Mouse (Mus musculus) forebrain, embryonic 15.5 days (tissue): ENCODE data around the gene Tns3. TPM values are rescaled to one million over a fixed set of nuclear protein-coding genes. Genes with fewer than 3 reads are reported as not detected.
A peak's percentile ranks its signal among the peaks of the same experiment; 100 is the strongest.

Experiments used
- ATAC-seq: fragments of 200-750 bp; cut with Nextera tagmentation; replicated peaks from 2 replicates; pipeline ENCODE4 v1.8.0; 2017; ENCODE audit warnings: mild to moderate bottlenecking, moderate TSS enrichment, moderate library complexity
- H3K27ac ChIP-seq: fragments of 300-500 bp; sonication (generic); replicated peaks from 2 replicates; pipeline ENCODE4 v1.5.1; 2015; ENCODE audit warnings: mild to moderate bottlenecking, inconsistent platforms
- H3K27me3 ChIP-seq: fragments of 300-500 bp; sonication (generic); 2 replicates; pipeline ENCODE4 v1.6.1; 2015; ENCODE audit warnings: inconsistent platforms
- H3K36me3 ChIP-seq: fragments of 300-500 bp; sonication (generic); 2 replicates; pipeline ENCODE4 v1.6.1; 2015; ENCODE audit warnings: mild to moderate bottlenecking, inconsistent platforms
- H3K4me1 ChIP-seq: fragments of 300-500 bp; sonication (generic); 2 replicates; pipeline ENCODE4 v1.6.1; 2015; ENCODE audit warnings: inconsistent platforms
- H3K4me2 ChIP-seq: fragments of 300-500 bp; sonication (generic); replicated peaks from 2 replicates; pipeline ENCODE4 v1.6.1; 2015; ENCODE audit warnings: mild to moderate bottlenecking, inconsistent platforms
- H3K4me3 ChIP-seq: fragments of 300-500 bp; sonication (generic); 2 replicates; pipeline ENCODE4 v1.5.1; 2015; ENCODE audit warnings: mild to moderate bottlenecking, inconsistent platforms
- H3K9ac ChIP-seq: fragments of 300-500 bp; sonication (generic); replicated peaks from 2 replicates; pipeline ENCODE4 v1.6.1; 2015; ENCODE audit warnings: mild to moderate bottlenecking, inconsistent platforms
- H3K9me3 ChIP-seq: fragments of 300-500 bp; sonication (generic); 2 replicates; pipeline ENCODE4 v1.6.1; 2016; ENCODE audit warnings: inconsistent platforms
- WGBS: fragments of 180-500 bp; shearing (Covaris S2); methylation state at CpG from one replicate; pipeline ENCODE4 v1.1.7; 2015; ENCODE audit warnings: mixed read lengths; 5-methylcytosine and 5-hydroxymethylcytosine counted together
- polyA plus RNA-seq: library from polyadenylated mRNA; unstranded; fragments of >200 nt; fragmentation: Nextera tagmentation; extraction: Ambion mirVana; gene quantifications from 2 replicates; pipeline ENCODE4 v1.2.1, GENCODE M21; 2015

The Tns3 gene
- polyA plus RNA-seq, 1 experiment from 2014 or later, result 8.0 TPM

DNA sequence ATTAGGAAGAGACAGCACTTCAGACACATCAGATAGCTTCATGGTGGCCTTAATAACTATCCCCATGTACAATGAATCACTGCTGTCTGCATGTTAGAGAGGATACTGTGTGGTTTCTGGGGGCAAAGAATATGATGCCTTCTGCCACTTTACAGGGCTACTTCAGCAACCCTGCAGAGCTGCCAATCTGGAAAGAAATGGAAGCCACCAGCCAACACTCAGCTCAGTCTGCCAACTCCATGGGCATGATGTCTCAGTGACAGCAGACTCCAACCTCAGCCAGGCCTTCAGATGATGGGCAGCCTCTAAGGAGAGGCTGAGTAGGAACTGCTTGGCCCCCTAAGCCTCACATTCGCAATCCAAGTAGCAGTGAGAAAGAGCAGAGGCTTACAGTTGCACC, 61.7 kb downstream of the Tns3 start:
- H3K4me3 ChIP-seq, result no peak overlapping the region
- no peak overlapping the region for H3K4me2 ChIP-seq
- ATAC-seq, result no peak
- no peaks in the 10 kb centered on the region for H3K9me3 ChIP-seq
- no peaks in the 10 kb centered on the region for H3K4me1 ChIP-seq
- 85% methylated on average over 1 of the region's 1 CpGs for WGBS
- H3K27ac ChIP-seq, result no peak overlapping the region
- H3K27me3 ChIP-seq, result no peaks in the 10 kb centered on the region
- no peaks in the 10 kb centered on the region for H3K36me3 ChIP-seq
- H3K9ac ChIP-seq, result no peak overlapping the region

GRCm38 (mm10) chr11:8601411-8601821, 62.9 kb downstream of the Tns3 start:
- no peaks in the 10 kb centered on the region for H3K36me3 ChIP-seq
- no peak overlapping the region for H3K27ac ChIP-seq
- no peak for ATAC-seq
- H3K4me2 ChIP-seq, result no peak overlapping the region
- H3K9me3 ChIP-seq, result no peaks in the 10 kb centered on the region
- no peak overlapping the region for H3K4me3 ChIP-seq
- H3K9ac ChIP-seq, result no peak overlapping the region
- H3K4me1 ChIP-seq, result no peaks in the 10 kb centered on the region
- H3K27me3 ChIP-seq, result no peaks in the 10 kb centered on the region
- WGBS, result 48% methylated on average over 7 of the region's 7 CpGs

DNA sequence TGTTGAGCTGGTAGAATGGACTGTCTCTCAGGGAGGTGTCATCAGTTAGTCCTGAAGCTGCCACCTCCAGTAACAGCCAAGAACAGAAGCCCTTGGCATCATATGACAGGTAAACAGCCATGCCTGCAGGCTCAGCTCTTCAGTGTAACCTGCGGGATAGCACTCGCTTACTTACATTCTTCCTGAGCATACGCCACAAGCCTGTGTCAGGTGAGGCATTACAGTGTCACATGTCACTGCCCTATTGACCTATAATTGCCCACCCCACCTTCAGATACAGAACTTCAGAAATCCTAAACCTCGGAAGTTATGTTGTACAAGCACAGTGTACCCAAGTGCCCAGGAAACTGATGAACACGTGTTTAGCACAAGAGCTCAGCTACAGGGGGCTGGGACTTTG, 68.7 kb downstream of the Tns3 start:
- H3K9ac ChIP-seq, result no peak overlapping the region
- no peak for ATAC-seq
- H3K4me2 ChIP-seq, result no peak overlapping the region
- H3K9me3 ChIP-seq, result no peaks in the 10 kb centered on the region
- H3K4me1 ChIP-seq, result no peaks in the 10 kb centered on the region
- H3K27me3 ChIP-seq, result no peaks in the 10 kb centered on the region
- H3K27ac ChIP-seq, result no peak overlapping the region
- H3K36me3 ChIP-seq, result no peaks in the 10 kb centered on the region
- H3K4me3 ChIP-seq, result no peak overlapping the region
- 97% methylated on average over 5 of the region's 5 CpGs for WGBS

GRCm38 (mm10) chr11:8593172-8593571, 71.2 kb downstream of the Tns3 start:
- WGBS, result 92% methylated on average over 3 of the region's 3 CpGs
- H3K4me2 ChIP-seq, result no peak overlapping the region
- no peak overlapping the region for H3K27ac ChIP-seq
- H3K9me3 ChIP-seq, result no peaks in the 10 kb centered on the region
- no peak overlapping the region for H3K4me3 ChIP-seq
- H3K9ac ChIP-seq, result no peak overlapping the region
- ATAC-seq, result no peak
- H3K36me3 ChIP-seq, result no peaks in the 10 kb centered on the region
- H3K27me3 ChIP-seq, result no peaks in the 10 kb centered on the region
- no peaks in the 10 kb centered on the region for H3K4me1 ChIP-seq

DNA sequence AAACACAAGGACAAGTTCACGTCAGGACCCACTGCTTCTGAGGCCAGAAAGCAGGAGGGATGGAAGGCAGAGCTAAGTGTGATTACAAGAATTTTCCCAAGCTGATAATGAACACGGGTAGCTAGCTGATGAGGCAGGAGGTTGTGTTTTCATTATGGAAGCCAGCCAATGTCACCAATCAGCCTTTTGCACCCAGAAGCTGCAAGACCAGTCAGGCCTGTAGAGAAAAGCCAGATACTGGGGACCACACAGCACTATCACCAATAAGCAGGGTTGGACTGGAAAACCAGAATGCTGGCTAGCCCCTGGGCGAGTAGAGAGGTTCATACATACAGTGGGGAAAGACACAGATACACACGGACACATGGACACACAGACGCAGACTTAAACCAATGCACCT, 73.1 kb downstream of the Tns3 start:
- ATAC-seq, result no peak
- WGBS, result 78% methylated on average over 5 of the region's 5 CpGs
- Histone ChIP-seq H3K36me3 (no peaks in the 10 kb centered on the region), H3K27ac (no peak overlapping the region), H3K9me3 (no peaks in the 10 kb centered on the region), H3K9ac (no peak overlapping the region), H3K4me1 (peaks cover 10% of the 10 kb centered on the region), H3K4me2 (no peak overlapping the region), H3K27me3 (no peaks in the 10 kb centered on the region), H3K4me3 (no peak overlapping the region)

DNA sequence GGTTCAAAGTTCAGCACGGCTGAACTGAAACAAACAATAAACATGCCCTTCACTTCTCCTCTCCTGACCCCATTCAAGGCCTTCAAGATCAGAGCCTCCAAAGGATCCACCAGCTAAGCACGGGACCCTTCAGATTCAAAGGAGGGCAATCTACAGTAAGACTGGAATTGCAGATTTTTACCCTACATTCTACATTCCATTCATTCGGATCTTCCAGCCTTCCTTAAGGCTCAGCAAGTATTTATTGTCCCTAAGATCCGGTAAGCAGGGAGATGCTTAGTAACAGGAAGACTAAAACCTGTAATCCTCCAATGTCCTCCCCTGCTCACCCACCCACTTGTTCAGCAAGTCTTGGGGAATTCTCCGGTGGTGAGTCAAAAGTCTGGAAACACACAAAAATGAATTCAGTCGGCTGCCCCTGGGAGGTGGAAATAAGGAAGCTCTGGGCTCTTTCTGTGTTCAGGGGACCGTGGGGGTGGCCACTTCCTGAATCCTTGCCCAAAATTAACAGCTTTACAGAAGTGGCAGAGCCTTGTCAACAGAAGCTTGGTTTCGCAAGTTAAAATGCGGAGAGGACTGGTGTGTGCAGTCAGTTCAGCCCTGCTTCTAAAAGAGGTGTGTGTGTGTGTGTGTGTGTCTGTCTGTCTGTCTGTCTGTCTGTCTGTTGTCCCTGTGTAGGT, 75.0 kb downstream of the Tns3 start:
- H3K4me2 ChIP-seq, result no peak overlapping the region
- H3K4me1 ChIP-seq, result peaks cover 18% of the 10 kb centered on the region
- 67% methylated on average over 9 of the region's 9 CpGs for WGBS

DNA sequence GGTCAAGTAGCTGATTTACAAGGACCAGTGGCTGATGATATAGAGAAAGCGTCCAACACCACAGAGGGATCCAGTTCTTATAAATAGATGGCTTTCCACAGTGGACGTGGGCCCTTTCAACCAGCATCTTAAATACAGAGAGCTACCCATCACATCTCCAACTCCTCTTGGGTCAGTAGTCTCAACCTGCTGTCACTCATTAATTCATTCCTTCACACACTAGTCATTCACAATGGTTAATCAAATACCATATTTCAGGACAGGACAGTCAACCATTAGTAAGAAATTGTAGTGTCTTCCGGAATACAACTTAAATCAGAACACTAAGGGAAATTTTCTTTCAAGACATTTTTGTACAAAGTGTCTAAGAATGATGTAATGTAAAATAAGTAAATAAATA, 76.4 kb downstream of the Tns3 start:
- no peak for ATAC-seq
- Histone ChIP-seq H3K27ac (no peak overlapping the region), H3K9ac (no peak overlapping the region), H3K4me1 (peaks cover 18% of the 10 kb centered on the region), H3K36me3 (no peaks in the 10 kb centered on the region), H3K9me3 (no peaks in the 10 kb centered on the region), H3K4me2 (no peak overlapping the region), H3K27me3 (no peaks in the 10 kb centered on the region), H3K4me3 (no peak overlapping the region)
- 92% methylated on average over 3 of the region's 3 CpGs for WGBS

More for the DNA sequence above, 75.0 kb downstream of the Tns3 start:
- no peak overlapping the region for H3K27ac ChIP-seq
- ATAC-seq, result no peak
- H3K4me3 ChIP-seq, result no peak overlapping the region
- no peak overlapping the region for H3K9ac ChIP-seq
- no peaks in the 10 kb centered on the region for H3K9me3 ChIP-seq
- no peaks in the 10 kb centered on the region for H3K27me3 ChIP-seq
- H3K36me3 ChIP-seq, result no peaks in the 10 kb centered on the region

DNA sequence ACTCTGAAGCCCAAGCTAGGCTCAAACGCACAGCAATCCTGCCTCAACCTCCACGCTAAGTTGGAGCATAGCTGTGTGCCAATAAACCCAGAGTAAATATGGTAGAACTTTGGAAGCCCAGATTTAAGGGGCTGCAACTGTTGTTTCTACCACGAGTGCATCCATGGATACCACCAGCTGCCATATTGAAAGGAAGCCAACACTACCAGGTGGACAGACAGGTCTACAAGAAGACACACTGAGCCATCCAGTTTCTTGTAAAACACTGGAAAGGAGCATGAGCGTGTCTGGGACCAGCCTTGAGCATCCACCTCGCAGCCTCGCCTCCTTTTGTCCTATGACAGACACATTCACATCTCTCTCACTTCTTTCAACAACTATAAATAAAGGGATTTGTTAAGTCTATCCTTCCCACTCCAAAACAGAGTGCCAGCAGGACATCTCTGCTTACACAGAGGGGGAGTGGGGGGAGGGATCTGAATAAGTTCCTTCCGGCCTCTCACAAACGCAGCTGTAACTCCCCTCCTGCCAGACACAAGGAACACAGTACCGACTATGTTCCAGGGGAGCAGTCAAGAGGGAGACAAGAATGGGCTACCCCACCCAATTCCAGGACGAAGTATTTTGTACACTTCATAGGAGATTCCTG, 77.2 kb downstream of the Tns3 start:
- Histone ChIP-seq H3K9me3 (no peaks in the 10 kb centered on the region), H3K27ac (no peak overlapping the region), H3K9ac (no peak overlapping the region), H3K4me1 (peaks cover 18% of the 10 kb centered on the region), H3K4me2 (no peak overlapping the region), H3K27me3 (no peaks in the 10 kb centered on the region), H3K4me3 (no peak overlapping the region), H3K36me3 (no peaks in the 10 kb centered on the region)
- 0 out of 2 replicates have a peak, but pooled peaks have one; percentile 41 for ATAC-seq
- WGBS, result 31% methylated on average over 10 of the region's 10 CpGs

DNA sequence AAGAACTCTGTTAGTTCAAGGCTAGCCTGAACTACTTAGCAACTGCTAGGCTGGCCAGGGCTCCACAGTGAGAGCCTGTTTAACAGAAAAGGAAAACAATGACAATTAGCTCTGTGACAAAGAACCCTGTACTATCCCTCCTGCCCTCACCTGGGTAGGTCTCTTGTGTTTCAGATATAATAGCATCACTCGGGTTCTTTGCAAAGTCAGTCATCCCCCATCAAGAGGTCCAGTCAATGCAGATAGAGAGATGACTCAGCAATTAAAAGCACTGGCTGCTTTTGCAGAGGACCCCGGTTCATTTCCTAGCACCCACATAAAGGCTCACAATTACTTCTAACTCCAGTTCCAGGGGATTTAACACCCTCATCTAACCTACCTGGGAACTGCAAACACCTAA, 78.0 kb downstream of the Tns3 start:
- ATAC-seq, result no peak
- Histone ChIP-seq H3K27ac (no peak overlapping the region), H3K9me3 (no peaks in the 10 kb centered on the region), H3K4me1 (peaks cover 18% of the 10 kb centered on the region), H3K36me3 (no peaks in the 10 kb centered on the region), H3K4me3 (no peak overlapping the region), H3K27me3 (no peaks in the 10 kb centered on the region), H3K9ac (no peak overlapping the region), H3K4me2 (no peak overlapping the region)
- WGBS, result 51% methylated on average over 2 of the region's 2 CpGs

DNA sequence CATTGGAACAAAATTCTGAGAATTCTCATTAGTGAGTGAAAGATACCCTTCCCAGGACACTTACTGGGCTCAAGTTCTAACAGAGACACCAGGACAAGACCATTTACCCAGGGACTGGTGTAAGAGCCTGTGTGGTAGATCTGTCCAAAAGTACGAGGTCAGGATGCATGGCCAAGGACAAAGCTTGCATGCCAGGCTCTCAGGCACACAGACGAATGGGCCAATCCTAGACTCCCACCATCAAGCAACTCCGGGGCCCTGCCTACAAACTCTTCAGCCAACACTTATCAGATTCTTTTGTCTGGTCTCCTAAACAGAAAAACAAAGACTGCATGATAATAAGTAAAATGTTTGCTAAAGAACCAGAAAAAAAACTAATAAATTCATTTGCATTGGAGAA, 78.6 kb downstream of the Tns3 start:
- no peaks in the 10 kb centered on the region for H3K9me3 ChIP-seq
- no peak for ATAC-seq
- H3K9ac ChIP-seq, result no peak overlapping the region
- peaks cover 18% of the 10 kb centered on the region for H3K4me1 ChIP-seq
- no peak overlapping the region for H3K4me2 ChIP-seq
- WGBS, result 36% methylated on average over 3 of the region's 3 CpGs
- H3K4me3 ChIP-seq, result no peak overlapping the region
- no peaks in the 10 kb centered on the region for H3K36me3 ChIP-seq
- H3K27me3 ChIP-seq, result no peaks in the 10 kb centered on the region
- H3K27ac ChIP-seq, result no peak overlapping the region

- Histone ChIP-seq H3K36me3 (no peaks in the 10 kb centered on the region), H3K4me3 (no peak overlapping the region), H3K9ac (no peak overlapping the region), H3K4me1 (peaks cover 18% of the 10 kb centered on the region), H3K9me3 (no peaks in the 10 kb centered on the region), H3K27ac (no peak overlapping the region), H3K27me3 (no peaks in the 10 kb centered on the region), H3K4me2 (no peak overlapping the region)
- no peak for ATAC-seq
- WGBS, result 16% methylated on average over 1 of the region's 1 CpGs
These were observed 79.4 kb downstream of the Tns3 start for GRCm38 (mm10) chr11:8584925-8585324.

DNA sequence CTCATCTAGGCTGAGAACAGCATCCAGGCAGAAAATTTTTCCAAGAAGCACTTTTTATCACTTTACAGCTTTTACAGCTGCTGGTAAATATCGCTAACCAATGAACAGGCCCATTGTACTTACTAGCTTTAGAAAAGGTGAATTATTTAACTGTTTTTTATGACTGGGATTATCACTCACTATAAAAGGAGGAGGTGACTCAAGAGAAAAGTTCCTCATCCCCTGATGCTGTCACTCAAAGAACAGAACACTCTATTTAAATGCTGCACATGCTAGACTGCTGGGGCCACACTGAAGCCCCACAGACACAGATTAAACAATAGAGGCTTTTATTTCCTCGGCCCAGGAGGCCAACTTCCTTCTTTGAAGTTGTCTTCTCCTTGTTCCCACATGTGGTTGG, 80.0 kb downstream of the Tns3 start:
- 52% methylated on average over 2 of the region's 2 CpGs for WGBS

GRCm38 (mm10) chr11:8583137-8583536, 81.2 kb downstream of the Tns3 start:
- WGBS, result 87% methylated on average over 3 of the region's 3 CpGs
- no peak for ATAC-seq

More for the DNA sequence above, 80.0 kb downstream of the Tns3 start:
- Histone ChIP-seq H3K4me3 (no peak overlapping the region), H3K36me3 (no peaks in the 10 kb centered on the region), H3K9ac (no peak overlapping the region), H3K4me2 (no peak overlapping the region), H3K27ac (no peak overlapping the region), H3K9me3 (no peaks in the 10 kb centered on the region), H3K27me3 (no peaks in the 10 kb centered on the region), H3K4me1 (peaks cover 18% of the 10 kb centered on the region)
- ATAC-seq, result no peak

More at GRCm38 (mm10) chr11:8583137-8583536, 81.2 kb downstream of the Tns3 start:
- Histone ChIP-seq H3K27ac (no peak overlapping the region), H3K9me3 (no peaks in the 10 kb centered on the region), H3K4me1 (peaks cover 18% of the 10 kb centered on the region), H3K36me3 (no peaks in the 10 kb centered on the region), H3K4me2 (no peak overlapping the region), H3K4me3 (no peak overlapping the region), H3K27me3 (no peaks in the 10 kb centered on the region), H3K9ac (no peak overlapping the region)
